Mouse (Mus musculus): ENCODE measurements at regions not wholly inside any gene's neighbourhood (a gene's known extent, or its start where the extent isn't known, plus 50 kb on each side); places are given as distances from the start of the nearest gene placed in this dataset.

- DNase-seq, result peak; percentile 78
These were observed 179.1 kb upstream of the Nckap5 start for GRCm38 (mm10) chr1:127009699-127010098.

- peak; percentile 64 for DNase-seq
These were observed 171.1 kb upstream of the Nckap5 start for GRCm38 (mm10) chr1:127001700-127002099.

GRCm38 (mm10) chr1:126993061-126993640 lies 162.6 kb upstream of the Nckap5 start:
- DNase-seq, result peak; percentile 83

GRCm38 (mm10) chr1:126992441-126992840 lies 161.8 kb upstream of the Nckap5 start:
- DNase-seq, result peak; percentile 87

GRCm38 (mm10) chr1:126982805-126983204 lies 152.2 kb upstream of the Nckap5 start:
- no peak for DNase-seq

GRCm38 (mm10) chr1:126980311-126980710 lies 149.7 kb upstream of the Nckap5 start:
- DNase-seq, result no peak

GRCm38 (mm10) chr1:126973871-126974270 lies 143.3 kb upstream of the Nckap5 start:
- DNase-seq, result peak; percentile 60

- no peak for DNase-seq
These were observed 141.3 kb upstream of the Nckap5 start for GRCm38 (mm10) chr1:126971777-126972421.

- no peak for DNase-seq
These were observed 140.5 kb upstream of the Nckap5 start for GRCm38 (mm10) chr1:126971118-126971517.

GRCm38 (mm10) chr1:126966394-126966793 lies 135.8 kb upstream of the Nckap5 start:
- DNase-seq, result no peak

- peak; percentile 57 for DNase-seq
These were observed 125.5 kb upstream of the Nckap5 start for GRCm38 (mm10) chr1:126955839-126956720.

GRCm38 (mm10) chr1:126947860-126948259 lies 117.3 kb upstream of the Nckap5 start:
- peak; percentile 31 for DNase-seq

- peak; percentile 54 for DNase-seq
These were observed 102.1 kb upstream of the Nckap5 start for GRCm38 (mm10) chr1:126932658-126933057.

GRCm38 (mm10) chr1:126931754-126932153 lies 101.2 kb upstream of the Nckap5 start:
- peak; percentile 93 for DNase-seq

- DNase-seq, result peak; percentile 66
These were observed 100.5 kb upstream of the Nckap5 start for GRCm38 (mm10) chr1:126931093-126931492.

- DNase-seq, result peak; percentile 55
These were observed 100.0 kb upstream of the Nckap5 start for GRCm38 (mm10) chr1:126930611-126931010.

GRCm38 (mm10) chr1:126929666-126930065 lies 99.1 kb upstream of the Nckap5 start:
- peak; percentile 74 for DNase-seq

GRCm38 (mm10) chr1:126928186-126928585 lies 97.6 kb upstream of the Nckap5 start:
- DNase-seq, result peak; percentile 68

- DNase-seq, result peak; percentile 97
These were observed 94.8 kb upstream of the Nckap5 start for GRCm38 (mm10) chr1:126925150-126926035.

- peak; percentile 63 for DNase-seq
These were observed 93.4 kb upstream of the Nckap5 start for GRCm38 (mm10) chr1:126923981-126924380.

- DNase-seq, result peak; percentile 92
These were observed 91.6 kb upstream of the Nckap5 start for GRCm38 (mm10) chr1:126922231-126922630.

GRCm38 (mm10) chr1:126918876-126919275 lies 88.3 kb upstream of the Nckap5 start:
- DNase-seq, result no peak

GRCm38 (mm10) chr1:126917872-126918271 lies 87.3 kb upstream of the Nckap5 start:
- no peak for DNase-seq

Data from heart, adult 11 months (tissue).